Mouse (Mus musculus): ENCODE measurements around the gene Zfp629.

Zfp629 gene

DNA sequence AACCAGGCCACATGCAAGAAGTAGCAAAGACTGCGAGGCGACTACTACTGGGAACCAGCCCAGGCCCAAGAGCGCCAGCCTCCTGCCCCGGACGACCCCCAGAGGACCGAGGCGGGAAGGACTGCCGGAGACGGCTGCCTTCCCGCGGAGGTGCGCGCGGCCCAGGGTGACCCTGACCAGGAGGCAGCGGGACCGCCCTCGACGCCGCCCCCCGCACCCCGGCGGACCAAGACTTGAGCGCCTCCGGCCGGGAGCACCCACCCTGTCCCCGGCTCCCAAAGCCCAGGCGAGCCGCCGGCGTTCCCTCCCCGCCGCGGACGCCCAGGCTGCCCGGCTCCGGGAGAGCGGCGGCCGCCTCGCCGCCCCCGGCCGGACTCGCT, 1.1 kb downstream of the Zfp629 start:
- no peak for DNase-seq (ENCODE audit: low read depth)

DNA sequence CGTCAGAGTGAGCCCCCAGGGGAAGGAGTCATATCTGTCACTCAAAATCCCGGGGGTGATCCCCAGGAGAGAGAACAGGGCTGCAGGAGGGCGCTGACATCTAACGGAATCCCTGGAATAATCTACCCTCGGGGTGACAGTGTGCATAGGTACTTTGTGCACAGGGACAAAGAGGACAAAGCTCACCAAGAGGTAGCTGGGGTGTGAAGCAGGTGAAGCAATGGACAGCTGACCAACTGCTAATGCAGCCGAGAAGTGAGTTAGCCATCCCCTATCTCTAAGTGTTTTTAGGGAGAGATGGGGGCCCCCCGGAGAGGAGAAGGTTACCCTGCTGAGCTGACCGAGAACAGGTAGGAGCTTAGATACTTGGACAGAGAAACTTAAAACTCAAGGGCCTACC, 1.5 kb downstream of the Zfp629 start:
- no peak for DNase-seq (ENCODE audit: low read depth)

DNA sequence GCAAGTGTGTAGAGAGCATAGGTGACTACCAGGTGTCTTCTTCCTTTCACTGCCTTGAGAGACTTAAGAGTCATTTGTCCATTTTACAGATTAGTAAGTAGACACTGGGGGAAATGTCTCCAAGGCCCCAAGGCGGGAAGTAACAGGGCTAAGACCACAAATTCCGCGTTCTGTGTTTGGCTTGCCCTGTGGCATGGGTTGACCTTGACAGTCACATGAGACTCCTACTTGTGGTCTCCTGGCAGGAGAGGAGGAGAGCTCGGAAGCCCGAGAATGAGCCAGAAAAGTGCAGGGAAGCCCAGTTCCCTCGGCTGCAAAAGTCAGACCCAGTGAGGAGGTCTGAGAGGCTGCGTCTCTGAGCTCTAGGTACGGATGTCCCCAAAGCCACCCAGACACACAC, 2.1 kb downstream of the Zfp629 start:
- no peak for DNase-seq (ENCODE audit: low read depth)

DNA sequence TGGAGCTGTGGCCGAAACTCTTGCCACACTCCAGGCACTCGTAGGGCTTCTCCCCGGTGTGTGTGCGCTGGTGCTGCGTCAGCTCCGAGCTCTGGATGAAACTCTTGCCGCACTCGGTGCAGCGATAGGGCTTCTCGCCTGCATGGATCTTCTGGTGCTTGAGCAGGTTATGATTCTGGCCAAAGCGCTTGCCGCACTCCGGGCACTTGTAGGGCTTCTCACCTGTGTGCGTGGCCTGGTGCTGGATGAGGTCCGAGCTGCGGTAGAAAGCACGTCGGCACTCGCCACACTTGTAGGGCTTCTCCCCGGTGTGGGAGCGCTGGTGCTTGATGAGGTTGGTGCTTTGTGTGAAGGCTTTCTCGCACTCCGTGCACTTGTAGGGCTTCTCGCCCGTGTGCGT, 4.0 kb downstream of the Zfp629 start:
- DNase-seq (ENCODE audit: low read depth) = no peak

DNA sequence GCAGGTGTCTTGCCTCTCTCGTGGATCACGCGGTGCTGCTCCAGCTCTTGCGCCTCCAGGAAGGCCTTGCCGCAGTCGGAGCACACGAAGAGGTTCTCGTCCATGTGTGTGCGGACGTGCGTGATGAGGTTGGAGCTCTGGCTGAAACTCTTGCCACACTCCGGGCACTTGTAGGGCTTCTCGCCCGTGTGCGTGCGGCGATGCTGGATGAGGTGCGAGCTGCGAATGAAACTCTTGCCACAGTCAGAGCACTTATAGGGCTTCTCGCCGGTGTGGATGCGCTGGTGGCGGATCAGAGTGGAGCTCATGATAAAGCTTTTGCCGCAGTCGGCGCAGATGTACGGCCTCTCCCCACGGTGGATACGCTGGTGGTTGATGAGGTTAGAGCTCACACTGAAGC, 4.6 kb downstream of the Zfp629 start:
- no peak for DNase-seq (ENCODE audit: low read depth)

DNA sequence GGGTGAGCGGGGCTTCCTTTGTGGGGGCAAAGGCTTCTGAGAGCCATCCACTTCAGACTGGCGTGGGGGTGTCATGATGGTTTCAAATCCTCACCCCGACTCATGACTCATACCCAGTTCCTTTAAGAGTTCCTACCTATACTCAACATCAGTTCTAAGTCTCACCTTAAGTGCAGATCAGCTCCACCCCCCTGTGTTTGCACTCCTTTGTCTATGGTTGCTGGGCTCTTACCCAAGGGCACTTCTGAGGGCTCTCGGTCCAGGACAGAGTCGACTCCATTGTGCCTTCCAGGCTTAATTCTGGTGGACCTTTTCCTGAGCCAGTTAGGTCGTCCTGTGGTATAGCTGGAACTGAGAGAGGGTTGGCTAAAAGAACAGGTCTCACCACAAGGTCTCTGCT, 8.4 kb downstream of the Zfp629 start:
- no peak for DNase-seq (ENCODE audit: low read depth)

DNA sequence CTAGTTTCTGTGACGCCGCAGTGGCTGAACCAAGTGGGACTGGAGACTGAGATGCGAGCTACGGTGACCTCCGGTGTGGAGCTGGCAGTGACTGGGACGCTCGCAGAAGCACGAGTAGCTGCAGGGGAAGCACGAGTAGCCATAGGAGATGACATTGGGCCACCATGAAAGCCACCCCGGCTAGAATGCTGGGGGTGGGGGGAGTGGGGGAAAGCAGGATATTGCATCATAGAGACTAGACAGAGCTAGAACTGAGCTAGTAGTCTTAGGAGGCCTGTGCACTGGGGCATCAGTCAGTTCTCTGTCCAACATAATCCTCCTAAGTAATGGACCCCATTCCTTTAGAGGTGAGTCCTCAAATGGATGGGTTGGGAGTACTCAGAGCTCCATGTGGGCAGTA, 11.3 kb downstream of the Zfp629 start:
- DNase-seq (ENCODE audit: low read depth) = no peak

DNA sequence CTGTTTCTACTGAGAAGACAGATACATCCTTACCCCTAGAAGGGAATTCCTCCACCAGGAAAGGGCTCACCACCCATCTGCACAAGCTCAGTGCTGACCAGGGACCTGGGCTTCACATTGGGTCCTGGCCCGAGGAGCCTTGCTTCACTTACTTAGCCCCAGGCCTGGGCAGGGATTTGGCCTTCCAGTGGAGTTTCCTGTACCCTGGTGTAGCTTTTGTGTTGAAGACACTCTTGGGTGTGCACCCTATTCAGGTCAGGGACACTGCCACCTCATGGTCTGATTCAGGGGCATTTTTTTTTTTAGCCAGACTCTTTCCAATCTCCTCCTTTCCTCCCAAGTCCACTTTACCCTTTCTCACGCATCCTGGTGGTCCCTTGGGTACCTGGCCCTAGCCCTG, 12.7 kb downstream of the Zfp629 start:
- no peak for DNase-seq (ENCODE audit: low read depth)

DNA sequence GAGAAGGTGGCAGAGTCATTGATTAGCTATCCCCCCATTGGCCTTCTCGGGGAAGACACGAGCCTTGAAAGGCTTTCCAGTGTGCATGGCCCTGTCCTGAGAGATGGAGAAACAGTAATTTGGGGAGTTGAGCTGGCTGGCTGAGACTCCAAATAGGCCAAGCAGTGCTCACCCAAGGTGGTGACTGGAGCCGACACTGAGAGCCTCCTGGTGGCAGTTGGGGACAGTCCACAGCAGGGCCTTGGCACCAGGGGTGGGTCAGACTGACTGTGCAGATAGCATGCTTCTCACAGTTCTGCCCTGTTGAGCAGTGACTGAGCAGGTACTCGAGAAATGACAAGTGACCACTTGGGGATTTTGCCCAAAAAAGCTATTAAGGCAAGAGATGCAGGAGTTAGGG, 13.9 kb downstream of the Zfp629 start:
- no peak for DNase-seq (ENCODE audit: low read depth)

DNA sequence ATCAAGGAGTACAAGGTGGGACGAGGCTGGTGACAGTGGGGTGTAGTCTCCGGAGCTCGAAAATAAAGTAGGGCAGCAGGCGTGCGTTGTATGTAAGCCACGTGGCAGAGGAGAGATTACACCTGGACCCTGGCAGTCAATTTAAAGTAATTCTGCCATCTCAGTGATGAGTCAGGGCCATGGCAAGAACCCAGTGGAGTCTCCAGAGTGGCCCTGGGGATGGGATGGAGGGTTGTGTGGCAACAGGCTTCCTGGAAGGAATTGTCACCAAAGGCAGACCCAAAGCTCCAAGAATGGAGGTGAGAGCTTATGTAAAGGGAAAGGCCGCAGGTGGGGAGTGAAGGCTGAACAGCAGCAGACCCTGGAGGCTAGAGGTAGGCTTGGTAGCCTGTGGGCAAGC, 15.0 kb downstream of the Zfp629 start:
- no peak for DNase-seq (ENCODE audit: low read depth)

DNA sequence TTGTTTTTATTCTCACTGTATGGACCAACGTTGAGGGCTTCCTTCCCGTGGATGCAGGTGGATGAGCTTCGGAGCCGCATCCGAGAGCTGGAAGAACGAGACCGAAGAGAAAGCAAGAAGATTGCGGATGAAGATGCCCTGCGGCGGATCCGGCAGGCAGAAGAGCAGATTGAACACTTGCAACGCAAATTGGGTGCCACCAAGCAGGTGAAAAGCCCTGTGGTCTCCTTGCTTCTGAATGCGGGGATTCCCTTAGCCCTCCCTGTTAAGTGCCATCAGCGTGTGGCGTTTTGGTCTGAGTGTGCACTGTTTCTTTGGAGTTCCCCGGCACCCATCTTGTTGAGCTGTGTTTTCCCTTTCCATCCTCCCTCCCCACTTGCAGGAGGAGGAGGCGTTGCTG, 18.9 kb downstream of the Zfp629 start:
- DNase-seq (ENCODE audit: low read depth) = no peak

DNA sequence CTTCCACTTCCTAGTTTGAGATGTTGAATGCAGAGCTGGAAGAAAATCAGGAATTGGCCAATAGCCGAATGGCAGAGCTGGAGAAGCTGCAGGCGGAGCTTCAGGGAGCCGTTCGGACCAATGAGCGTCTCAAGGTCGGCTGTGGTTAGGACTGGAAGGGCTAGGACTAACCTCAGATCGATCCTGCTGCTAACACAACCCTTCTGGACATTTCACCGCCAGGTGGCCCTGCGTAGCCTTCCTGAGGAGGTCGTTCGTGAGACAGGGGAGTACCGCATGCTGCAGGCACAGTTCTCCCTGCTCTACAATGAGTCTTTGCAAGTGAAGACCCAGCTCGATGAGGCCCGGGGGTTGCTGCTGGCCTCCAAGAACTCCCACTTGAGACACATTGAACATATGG, 23.0 kb downstream of the Zfp629 start:
- DNase-seq (ENCODE audit: low read depth) = no peak

DNA sequence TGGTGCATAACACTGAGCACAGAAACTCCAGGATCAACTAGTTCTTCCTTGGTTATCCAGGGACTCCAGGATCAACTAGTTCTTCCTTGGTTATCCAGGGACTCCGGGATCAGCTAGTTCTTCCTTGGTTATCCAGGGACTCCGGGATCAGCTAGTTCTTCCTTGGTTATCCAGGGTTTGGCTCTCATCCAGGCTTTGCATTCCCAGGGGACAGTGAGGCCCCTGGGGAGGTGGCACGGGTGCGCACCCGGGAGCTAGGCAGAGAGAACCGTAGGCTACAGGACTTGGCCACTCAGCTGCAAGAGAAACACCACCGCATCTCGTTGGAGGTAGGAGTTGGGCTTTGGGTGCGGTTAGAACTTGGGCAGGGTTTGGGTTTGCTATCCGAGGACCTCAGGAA, 24.5 kb downstream of the Zfp629 start:
- DNase-seq (ENCODE audit: low read depth) = no peak

DNA sequence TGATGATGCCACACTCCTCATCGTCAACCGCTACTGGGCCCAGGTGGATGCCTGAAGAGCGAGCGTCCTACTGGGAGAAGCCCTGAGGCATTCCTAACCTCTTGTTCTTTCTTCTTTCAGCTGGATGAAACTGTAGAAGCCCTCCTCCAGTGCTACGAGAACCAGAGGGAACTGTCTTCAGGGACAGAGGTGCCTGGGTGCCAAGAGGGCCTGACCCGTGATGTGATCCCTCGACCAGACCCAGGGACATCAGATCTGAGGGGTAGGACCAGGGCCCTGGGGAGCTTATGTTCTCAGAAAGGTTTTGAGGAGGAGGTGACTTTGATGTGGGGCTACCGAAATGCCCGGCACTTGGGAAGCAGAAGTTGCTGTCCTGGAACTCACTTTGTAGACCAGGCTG, 26.0 kb downstream of the Zfp629 start:
- no peak for DNase-seq (ENCODE audit: low read depth)

DNA sequence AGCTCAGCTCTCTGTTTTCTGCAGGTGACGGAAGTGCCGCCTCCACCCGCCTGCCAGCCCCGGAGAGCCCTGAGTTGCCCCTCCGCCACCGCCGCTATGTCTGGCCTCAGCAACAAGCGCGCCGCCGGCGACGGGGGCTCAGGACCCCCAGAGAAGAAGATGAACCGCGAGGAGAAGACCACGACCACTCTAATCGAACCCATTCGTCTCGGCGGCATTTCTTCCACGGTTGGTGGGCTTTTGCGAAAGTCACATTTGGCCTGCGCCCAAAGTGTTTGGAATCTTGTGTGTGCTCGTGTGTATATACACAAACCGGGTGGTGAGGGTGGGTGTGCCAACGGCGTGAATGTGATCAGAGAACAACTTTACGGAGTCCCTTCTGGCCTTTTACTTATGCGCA, 26.7 kb downstream of the Zfp629 start:
- no peak for DNase-seq (ENCODE audit: low read depth)

DNA sequence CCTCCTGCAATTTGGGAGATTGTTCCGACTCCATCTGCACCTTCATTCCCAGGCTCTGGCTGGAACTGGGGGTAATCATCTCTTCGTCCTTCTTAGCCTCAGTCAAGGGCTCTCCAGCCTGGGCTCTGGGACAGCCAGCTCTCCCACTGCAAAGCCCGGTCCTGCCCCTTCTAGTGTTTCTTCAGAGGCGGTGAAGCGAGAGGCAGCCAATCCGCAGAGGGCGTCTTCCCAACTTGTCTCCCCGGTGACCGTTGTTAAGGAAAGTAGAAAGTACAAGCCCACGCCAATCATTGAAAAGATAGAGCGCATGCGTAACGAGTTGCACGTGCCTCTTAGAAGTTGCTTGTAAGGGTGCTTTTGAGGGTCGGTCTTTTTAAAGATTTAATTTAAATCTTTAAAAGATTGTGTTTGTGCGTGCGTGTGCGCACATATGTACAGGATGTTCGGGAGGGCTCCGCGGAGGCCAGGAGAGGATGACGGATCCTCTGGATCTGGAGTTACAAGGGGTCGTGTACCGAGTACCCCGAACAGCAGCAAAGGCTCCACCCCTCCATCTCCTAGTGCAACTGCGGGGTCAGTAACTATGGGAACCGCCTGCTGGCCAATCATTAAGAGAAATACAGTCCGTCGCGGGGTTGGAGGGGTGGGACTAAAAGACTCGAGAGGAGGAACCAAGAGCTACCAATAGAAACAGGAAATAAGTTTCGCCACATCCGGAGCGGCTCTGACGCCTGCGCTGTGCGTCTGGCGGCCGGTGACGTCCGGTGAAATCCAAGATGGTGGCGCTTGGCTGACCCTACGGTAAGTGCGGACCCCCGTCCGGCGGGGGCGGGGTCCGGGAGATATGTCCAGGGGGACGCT, 27.4 kb downstream of the Zfp629 start, which contains the start of the genes Ccdc189 and Rnf40:
Ccdc189 (minus strand) TSS at position 585 of the 861 bp plus-strand sequence.
Rnf40 (plus strand) TSS at position 757 of the 861 bp plus-strand sequence.
- DNase-seq (ENCODE audit: low read depth) = peak; percentile 99

DNA sequence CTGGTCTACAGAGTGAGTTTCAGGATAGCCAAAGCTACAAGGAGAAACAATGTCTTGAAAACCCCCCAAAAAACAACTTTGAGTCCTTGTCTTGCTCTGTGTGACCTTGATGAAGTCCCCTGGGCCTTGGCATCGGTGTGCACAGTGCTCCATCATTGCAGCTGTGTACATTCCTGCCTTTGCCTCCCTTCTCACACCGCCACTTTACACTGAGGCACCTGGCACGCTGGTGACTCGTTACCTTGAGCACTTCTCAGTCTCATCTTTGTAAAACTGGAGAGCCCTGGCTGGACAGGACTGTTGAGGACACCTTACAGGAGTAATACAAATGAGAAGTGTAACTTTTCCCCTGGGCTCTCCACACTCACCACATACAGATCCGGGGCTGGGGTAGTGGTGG, 28.4 kb downstream of the Zfp629 start:
- no peak for DNase-seq (ENCODE audit: low read depth)

DNA sequence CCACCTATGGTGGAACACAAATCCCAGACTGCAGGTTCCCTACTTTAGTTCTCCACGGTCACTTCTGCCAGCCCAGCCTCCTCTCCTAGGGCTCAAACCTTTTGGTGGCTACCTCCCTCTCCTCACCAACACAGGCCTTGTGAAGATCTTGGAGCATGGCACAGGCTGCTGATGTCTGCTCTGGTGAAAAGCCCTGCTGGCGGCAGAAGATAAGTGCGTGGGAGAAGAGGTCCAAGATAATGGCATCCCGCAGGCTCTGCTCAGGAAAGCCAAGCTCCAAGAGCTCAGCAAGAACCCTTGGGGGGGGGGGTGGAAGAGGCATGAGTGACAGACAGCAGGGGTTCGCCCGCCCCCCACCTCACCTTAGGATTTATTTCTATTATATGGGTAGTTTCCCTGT, 29.4 kb downstream of the Zfp629 start:
- DNase-seq (ENCODE audit: low read depth) = no peak

DNA sequence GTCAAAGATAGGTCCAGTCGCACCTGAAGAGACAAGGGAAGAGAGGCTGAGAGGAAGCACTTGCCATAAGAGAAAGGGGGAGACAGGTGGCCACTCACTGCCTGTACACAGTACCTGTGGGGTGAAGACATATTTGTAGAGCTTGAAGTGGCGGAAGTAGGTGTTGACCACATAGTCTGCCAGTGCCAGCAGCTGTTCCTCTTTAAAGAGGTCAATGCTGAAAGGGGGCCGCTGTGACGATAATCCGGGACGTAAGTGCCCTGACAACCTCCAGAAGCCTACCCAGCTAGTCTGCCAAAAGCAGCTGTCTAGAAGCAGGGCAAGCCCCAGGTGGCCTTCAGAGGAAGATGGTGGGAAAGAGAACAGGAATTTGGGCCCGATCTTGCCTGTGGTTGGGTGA, 30.6 kb downstream of the Zfp629 start:
- no peak for DNase-seq (ENCODE audit: low read depth)

DNA sequence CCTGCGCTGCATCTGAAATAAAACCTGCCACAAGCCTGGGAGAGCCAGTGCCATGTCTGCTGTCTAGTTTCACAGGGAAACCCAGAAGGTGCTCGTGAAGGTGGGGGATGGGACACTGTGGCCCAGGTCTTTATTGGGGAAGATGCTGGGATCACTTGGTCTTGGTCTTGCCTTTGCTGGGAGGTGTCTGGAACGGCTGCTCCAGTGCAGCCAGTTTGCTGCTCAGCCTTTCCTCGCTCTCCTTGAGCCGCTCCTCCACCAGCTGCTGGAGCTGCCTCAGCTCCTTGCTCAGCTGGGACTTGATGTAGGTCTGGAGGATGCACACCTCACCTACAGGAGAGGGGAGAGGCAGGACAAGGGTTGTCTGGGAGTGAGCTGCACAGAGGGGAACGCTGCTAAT, 32.3 kb downstream of the Zfp629 start:
- DNase-seq (ENCODE audit: low read depth) = no peak

DNA sequence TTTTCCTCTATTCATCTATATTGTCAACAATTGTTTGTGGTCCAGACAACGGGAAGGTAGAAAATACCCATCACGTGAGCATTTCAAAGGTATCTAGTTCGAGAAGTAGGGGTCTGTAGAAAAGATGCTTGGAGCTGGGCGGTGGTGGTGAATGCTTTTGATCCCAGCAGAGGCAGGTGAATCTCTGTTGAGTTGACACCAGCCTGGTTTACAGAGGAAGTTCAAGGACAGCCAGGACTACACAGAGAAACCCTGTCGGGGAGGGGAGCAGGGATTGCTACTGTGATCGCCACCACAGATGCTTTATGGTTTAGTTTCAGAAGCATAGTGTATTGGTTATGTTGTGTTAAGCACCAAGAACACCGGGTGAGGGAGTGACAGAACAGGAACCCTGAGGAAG, 41.5 kb downstream of the Zfp629 start:
- no peak for DNase-seq (ENCODE audit: low read depth)

DNA sequence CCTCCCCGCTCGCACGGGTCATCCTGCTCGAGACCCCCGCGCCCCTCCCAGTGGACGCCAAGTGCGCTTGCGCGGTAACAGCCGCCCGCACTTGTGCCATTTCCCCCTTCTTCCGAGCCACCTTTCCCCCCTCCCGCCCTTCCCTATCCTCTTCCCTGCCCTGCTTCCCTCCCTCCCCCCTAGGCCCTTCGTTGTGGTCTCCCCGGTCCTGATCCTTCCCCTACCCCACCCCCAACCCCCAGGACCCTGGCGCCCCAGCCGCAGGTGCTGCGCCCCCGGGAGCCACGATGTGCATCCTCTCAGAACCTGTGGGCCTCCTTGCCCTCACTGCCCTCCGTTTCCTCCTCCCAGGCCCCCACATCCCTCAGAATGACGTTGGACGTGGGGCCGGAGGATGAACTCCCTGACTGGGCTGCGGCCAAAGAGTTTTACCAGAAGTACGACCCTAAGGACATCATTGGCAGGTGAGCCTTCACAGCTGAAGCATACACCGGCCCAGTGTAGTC, 42.0 kb downstream of the Zfp629 start:
- no peak for DNase-seq (ENCODE audit: low read depth)

DNA sequence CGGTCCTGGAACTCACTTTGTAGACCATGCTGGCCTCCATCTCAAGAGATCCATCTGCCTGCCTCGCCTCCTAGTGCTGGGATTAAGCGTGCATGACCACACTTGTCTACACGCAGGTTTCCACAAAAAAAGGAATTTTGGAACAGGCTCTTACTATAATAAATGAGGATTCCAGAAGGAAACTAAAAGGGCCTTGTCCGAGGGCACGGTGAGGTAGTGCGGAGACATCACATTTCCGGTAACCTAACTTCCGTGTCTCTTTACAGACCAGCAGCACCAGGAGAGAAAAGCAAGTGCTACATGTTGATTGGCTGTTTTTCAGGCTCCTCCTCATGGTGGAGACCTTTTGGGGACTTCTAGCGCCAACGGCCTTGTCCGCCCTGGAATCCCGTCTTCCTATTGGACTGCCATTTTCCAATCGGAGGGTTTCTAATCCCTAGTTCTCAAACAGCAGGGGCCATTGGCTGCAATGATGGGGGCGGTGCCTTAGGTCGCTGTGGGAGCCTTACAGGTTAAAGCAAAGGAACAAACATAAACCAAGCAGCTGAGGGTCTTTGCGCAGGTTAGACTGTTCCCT, 42.6 kb downstream of the Zfp629 start, which contains the start of gene Phkg2:
Phkg2 (plus strand) TSS at position 446 of the 577 bp plus-strand sequence.
- peak; percentile 97 for DNase-seq (ENCODE audit: low read depth)
